Mouse (Mus musculus): ENCODE results near the gene Gm20425. TPM values are rescaled to one million over a fixed set of nuclear protein-coding genes. Genes with fewer than 3 reads are reported as not detected.

The Gm20425 gene
- polyA plus RNA-seq, 1 experiment from 2014 or later = 1.6 TPM

DNA sequence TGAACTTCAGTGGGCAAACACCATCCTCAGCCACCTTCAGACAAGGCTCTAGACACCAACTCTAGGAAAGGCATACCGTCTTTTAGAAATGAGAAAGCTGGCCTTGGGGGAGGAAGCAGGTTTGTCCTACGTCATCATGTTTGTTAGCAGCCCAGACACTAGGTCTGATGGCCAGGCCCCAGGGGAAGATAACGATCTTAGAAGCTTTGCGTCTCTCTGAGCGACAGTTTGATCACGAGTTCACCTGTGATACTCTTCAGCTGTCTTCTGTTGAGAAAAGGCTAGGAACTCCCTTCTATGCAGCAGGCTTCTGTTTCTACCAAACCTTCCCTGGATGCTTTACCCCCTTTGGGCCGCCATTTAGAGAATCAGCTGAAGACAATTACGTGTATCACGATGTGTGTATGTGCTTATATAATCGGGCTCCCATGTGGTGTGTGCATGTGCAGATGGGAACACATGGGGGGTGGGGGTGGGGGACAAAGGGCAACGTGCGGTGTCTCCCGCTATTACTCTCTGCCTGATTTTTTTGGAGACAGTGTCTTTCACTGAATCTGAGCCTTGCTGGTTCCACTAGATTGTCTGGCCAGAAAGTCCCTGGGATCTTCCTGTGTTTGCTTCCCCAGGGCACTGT, 1.6 kb downstream of the Gm20425 start:
- no peaks in the 10 kb centered on the region for H3K9me3 ChIP-seq (ENCODE audit: control insufficient read depth, low read length)
- ATAC-seq (ENCODE audit: low FRiP score) (no peak), DNase-seq (ENCODE audit: low spot score) (no peak)
- H3K27me3 ChIP-seq (ENCODE audit: control insufficient read depth, insufficient read depth, low read length) = no peaks in the 10 kb centered on the region
- no peak overlapping the region for H3K4me2 ChIP-seq (replicated peaks; ENCODE audit: low read depth, low read length)
- WGBS = 86% methylated on average over 13 of the region's 13 CpGs
- no peak overlapping the region for H3K4me3 ChIP-seq (ENCODE audit: low read depth, low read length)
- H3K9ac ChIP-seq (ENCODE audit: low read depth, low read length) = no peak overlapping the region
- no peaks in the 10 kb centered on the region for H3K36me3 ChIP-seq (ENCODE audit: control insufficient read depth, insufficient read depth, low read length)
- H3K27ac ChIP-seq (ENCODE audit: low read depth, low read length) = no peak overlapping the region
- H3K4me1 ChIP-seq (replicated peaks; ENCODE audit: control insufficient read depth, insufficient read depth, low read length) = no peaks in the 10 kb centered on the region

DNA sequence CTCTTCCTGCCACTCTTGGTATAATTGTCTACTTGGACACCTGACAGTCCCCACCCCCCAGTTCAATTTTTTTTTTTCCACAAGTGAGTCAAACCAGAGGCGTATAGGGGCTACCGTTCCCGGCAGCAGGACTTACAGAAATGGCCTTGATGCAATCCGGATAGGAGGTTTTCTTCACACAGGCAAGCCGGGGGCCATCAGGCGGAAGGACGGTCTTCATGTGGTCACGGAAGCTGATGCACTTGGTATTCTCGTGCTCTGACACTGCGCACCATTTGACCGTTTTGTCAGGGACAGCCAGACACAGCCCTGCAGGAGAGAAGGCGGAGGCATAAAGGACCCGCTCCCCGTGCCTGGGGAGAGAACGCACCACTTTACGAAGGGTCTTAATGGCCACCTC, 2.3 kb downstream of the Gm20425 start:
- Histone ChIP-seq H3K9me3 (ENCODE audit: control insufficient read depth, low read length) (no peaks in the 10 kb centered on the region), H3K27me3 (ENCODE audit: control insufficient read depth, insufficient read depth, low read length) (no peaks in the 10 kb centered on the region), H3K36me3 (ENCODE audit: control insufficient read depth, insufficient read depth, low read length) (no peaks in the 10 kb centered on the region), H3K4me2 (replicated peaks; ENCODE audit: low read depth, low read length) (no peak overlapping the region), H3K4me3 (ENCODE audit: low read depth, low read length) (no peak overlapping the region), H3K9ac (ENCODE audit: low read depth, low read length) (no peak overlapping the region), H3K27ac (ENCODE audit: low read depth, low read length) (no peak overlapping the region), H3K4me1 (replicated peaks; ENCODE audit: control insufficient read depth, insufficient read depth, low read length) (no peaks in the 10 kb centered on the region)
- WGBS = 92% methylated on average over 16 of the region's 16 CpGs
- no peak for ATAC-seq (ENCODE audit: low FRiP score)
- DNase-seq (ENCODE audit: low spot score) = no peak

DNA sequence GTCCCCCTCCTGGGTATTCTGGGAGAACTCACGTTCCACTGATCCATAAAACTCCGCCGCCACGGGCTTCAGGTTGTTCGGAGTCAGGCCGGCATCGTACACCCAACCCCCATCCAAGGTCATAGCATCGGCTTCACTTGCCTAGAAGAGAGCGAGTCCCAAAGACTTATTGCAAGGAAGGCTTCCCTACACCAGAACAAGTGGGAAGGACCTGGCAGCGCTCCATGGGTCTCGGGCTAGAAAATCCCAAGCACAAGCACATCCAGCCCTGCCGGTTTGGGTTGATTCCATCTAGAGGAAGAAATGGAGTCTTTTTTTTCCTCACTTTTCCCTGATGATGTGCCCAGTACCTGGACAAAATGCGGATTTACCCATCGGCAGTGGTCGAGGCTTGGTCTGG, 3.3 kb downstream of the Gm20425 start:
- H3K9me3 ChIP-seq (ENCODE audit: control insufficient read depth, low read length) = no peaks in the 10 kb centered on the region
- no peak overlapping the region for H3K4me3 ChIP-seq (ENCODE audit: low read depth, low read length)
- no peaks in the 10 kb centered on the region for H3K36me3 ChIP-seq (ENCODE audit: control insufficient read depth, insufficient read depth, low read length)
- H3K27me3 ChIP-seq (ENCODE audit: control insufficient read depth, insufficient read depth, low read length) = no peaks in the 10 kb centered on the region
- DNase-seq (ENCODE audit: low spot score) = no peak
- H3K4me1 ChIP-seq (replicated peaks; ENCODE audit: control insufficient read depth, insufficient read depth, low read length) = no peaks in the 10 kb centered on the region
- no peak overlapping the region for H3K9ac ChIP-seq (ENCODE audit: low read depth, low read length)
- H3K27ac ChIP-seq (ENCODE audit: low read depth, low read length) = no peak overlapping the region
- ATAC-seq (ENCODE audit: low FRiP score) = no peak
- WGBS = 95% methylated on average over 15 of the region's 15 CpGs
- H3K4me2 ChIP-seq (replicated peaks; ENCODE audit: low read depth, low read length) = no peak overlapping the region

GRCm38 (mm10) chr9:103225464-103225863, 4.6 kb downstream of the Gm20425 start:
- Histone ChIP-seq H3K4me2 (replicated peaks; ENCODE audit: low read depth, low read length) (no peak overlapping the region), H3K27ac (ENCODE audit: low read depth, low read length) (no peak overlapping the region), H3K9me3 (ENCODE audit: control insufficient read depth, low read length) (no peaks in the 10 kb centered on the region), H3K4me1 (replicated peaks; ENCODE audit: control insufficient read depth, insufficient read depth, low read length) (no peaks in the 10 kb centered on the region), H3K27me3 (ENCODE audit: control insufficient read depth, insufficient read depth, low read length) (no peaks in the 10 kb centered on the region), H3K4me3 (ENCODE audit: low read depth, low read length) (no peak overlapping the region), H3K36me3 (ENCODE audit: control insufficient read depth, insufficient read depth, low read length) (no peaks in the 10 kb centered on the region), H3K9ac (ENCODE audit: low read depth, low read length) (no peak overlapping the region)
- 69% methylated on average over 3 of the region's 3 CpGs for whole genome bisulfite sequencing
- no peak for ATAC-seq (ENCODE audit: low FRiP score)
- DNase-seq (ENCODE audit: low spot score) = no peak

DNA sequence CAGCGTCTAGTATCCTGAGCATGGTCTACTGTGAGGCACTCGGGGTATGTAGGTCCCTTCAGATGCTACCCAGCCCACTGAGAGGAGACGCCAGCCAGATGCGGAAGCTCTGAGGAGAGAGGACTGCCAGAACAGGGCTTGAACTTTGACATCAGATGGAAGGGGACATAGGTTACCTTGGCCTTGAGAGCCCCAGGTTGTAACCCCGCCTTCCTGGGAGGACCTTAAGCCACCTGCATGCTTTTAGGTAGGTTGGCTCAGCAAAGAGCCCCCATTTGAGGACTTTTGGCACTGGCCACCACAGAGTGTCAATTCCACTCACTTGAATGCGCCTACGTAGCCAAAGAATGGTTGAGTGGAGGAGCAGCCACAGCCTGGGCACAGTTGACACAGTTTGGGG, 5.4 kb downstream of the Gm20425 start:
- no peak overlapping the region for H3K27ac ChIP-seq (ENCODE audit: low read depth, low read length)
- H3K9me3 ChIP-seq (ENCODE audit: control insufficient read depth, low read length) = no peaks in the 10 kb centered on the region
- no peak overlapping the region for H3K9ac ChIP-seq (ENCODE audit: low read depth, low read length)
- H3K4me3 ChIP-seq (ENCODE audit: low read depth, low read length) = no peak overlapping the region
- DNase-seq (ENCODE audit: low spot score) (no peak), ATAC-seq (ENCODE audit: low FRiP score) (no peak)
- 92% methylated on average over 7 of the region's 7 CpGs for WGBS
- no peaks in the 10 kb centered on the region for H3K4me1 ChIP-seq (replicated peaks; ENCODE audit: control insufficient read depth, insufficient read depth, low read length)
- H3K27me3 ChIP-seq (ENCODE audit: control insufficient read depth, insufficient read depth, low read length) = no peaks in the 10 kb centered on the region
- H3K4me2 ChIP-seq (replicated peaks; ENCODE audit: low read depth, low read length) = no peak overlapping the region
- H3K36me3 ChIP-seq (ENCODE audit: control insufficient read depth, insufficient read depth, low read length) = no peaks in the 10 kb centered on the region

DNA sequence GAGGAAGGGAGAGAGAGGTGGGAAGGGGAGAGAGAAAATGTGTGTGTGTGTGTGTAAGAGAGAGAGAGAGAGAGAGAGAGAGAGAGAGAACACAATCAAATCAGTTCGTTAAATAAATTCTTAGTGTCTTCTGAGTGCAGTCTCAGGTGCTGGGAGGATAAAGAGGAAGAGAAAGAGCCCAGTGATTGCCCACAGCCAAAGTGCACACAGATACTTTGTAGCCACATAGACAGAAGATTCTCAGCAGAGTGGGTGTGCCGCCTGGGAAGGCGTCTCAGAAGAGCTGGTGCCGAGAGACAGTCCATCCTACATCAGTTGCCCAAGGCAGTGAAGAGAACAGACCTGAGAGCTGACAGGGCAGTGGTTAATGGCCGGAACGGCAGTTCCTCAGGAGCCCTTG, 15.8 kb downstream of the Gm20425 start:
- Histone ChIP-seq H3K27ac (ENCODE audit: low read depth, low read length) (no peak overlapping the region), H3K27me3 (ENCODE audit: control insufficient read depth, insufficient read depth, low read length) (no peaks in the 10 kb centered on the region), H3K9me3 (ENCODE audit: control insufficient read depth, low read length) (no peaks in the 10 kb centered on the region), H3K9ac (ENCODE audit: low read depth, low read length) (no peak overlapping the region), H3K4me1 (replicated peaks; ENCODE audit: control insufficient read depth, insufficient read depth, low read length) (no peaks in the 10 kb centered on the region), H3K36me3 (ENCODE audit: control insufficient read depth, insufficient read depth, low read length) (no peaks in the 10 kb centered on the region), H3K4me2 (replicated peaks; ENCODE audit: low read depth, low read length) (no peak overlapping the region), H3K4me3 (ENCODE audit: low read depth, low read length) (no peak overlapping the region)
- ATAC-seq (ENCODE audit: low FRiP score) (no peak), DNase-seq (ENCODE audit: low spot score) (no peak)
- 86% methylated on average over 6 of the region's 6 CpGs for WGBS

- H3K9ac ChIP-seq (ENCODE audit: low read depth, low read length) = no peak overlapping the region
- H3K27me3 ChIP-seq (ENCODE audit: control insufficient read depth, insufficient read depth, low read length) = no peaks in the 10 kb centered on the region
- DNase-seq (ENCODE audit: low spot score) (no peak), ATAC-seq (ENCODE audit: low FRiP score) (no peak)
- H3K4me2 ChIP-seq (replicated peaks; ENCODE audit: low read depth, low read length) = no peak overlapping the region
- H3K36me3 ChIP-seq (ENCODE audit: control insufficient read depth, insufficient read depth, low read length) = no peaks in the 10 kb centered on the region
- H3K4me3 ChIP-seq (ENCODE audit: low read depth, low read length) = no peak overlapping the region
- 77% methylated on average over 2 of the region's 2 CpGs for WGBS
- no peaks in the 10 kb centered on the region for H3K4me1 ChIP-seq (replicated peaks; ENCODE audit: control insufficient read depth, insufficient read depth, low read length)
- no peak overlapping the region for H3K27ac ChIP-seq (ENCODE audit: low read depth, low read length)
- no peaks in the 10 kb centered on the region for H3K9me3 ChIP-seq (ENCODE audit: control insufficient read depth, low read length)
These were observed 16.5 kb downstream of the Gm20425 start for GRCm38 (mm10) chr9:103213631-103214030.

DNA sequence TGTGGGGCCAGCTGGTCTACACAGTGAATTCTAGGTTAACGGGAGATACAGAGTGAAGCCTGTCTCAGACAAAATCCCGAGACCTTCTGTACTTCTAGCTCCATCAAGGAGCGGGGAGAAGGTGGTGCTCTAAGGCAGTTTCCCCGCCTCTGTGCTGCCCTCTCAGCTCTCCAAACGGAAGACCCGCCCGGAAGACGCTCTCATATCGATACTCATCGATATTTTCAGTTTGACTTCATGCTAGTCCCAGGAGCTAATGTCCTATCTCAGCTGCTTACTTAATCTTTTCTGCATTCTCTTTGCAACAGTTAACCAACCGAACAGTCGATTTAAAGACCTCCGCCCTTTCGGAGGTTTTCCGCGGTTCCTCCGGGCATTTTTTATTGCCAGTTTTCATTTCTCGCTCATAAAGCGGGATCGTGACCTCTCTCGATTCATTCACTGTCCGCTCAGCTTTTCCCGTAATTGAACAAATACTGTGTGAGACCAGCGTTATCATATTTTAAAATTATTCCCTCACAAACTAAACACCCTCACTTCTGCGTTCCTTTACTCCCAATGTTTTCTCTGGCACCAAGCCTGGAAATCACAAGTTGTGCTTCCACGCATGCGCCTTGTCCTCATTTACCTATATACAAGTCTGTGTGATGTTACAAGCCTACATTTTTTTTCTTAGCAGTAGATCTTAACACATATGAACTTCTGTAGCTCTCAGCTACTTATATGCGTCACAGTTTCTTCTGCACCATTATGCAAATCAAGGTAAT, 17.3 kb downstream of the Gm20425 start:
- no peak overlapping the region for H3K4me3 ChIP-seq (ENCODE audit: low read depth, low read length)
- DNase-seq (ENCODE audit: low spot score) = no peak
- H3K4me2 ChIP-seq (replicated peaks; ENCODE audit: low read depth, low read length) = no peak overlapping the region
- no peak for ATAC-seq (ENCODE audit: low FRiP score)
- no peaks in the 10 kb centered on the region for H3K4me1 ChIP-seq (replicated peaks; ENCODE audit: control insufficient read depth, insufficient read depth, low read length)
- H3K27ac ChIP-seq (ENCODE audit: low read depth, low read length) = no peak overlapping the region
- H3K27me3 ChIP-seq (ENCODE audit: control insufficient read depth, insufficient read depth, low read length) = no peaks in the 10 kb centered on the region
- H3K9me3 ChIP-seq (ENCODE audit: control insufficient read depth, low read length) = no peaks in the 10 kb centered on the region
- WGBS = 82% methylated on average over 28 of the region's 28 CpGs
- H3K36me3 ChIP-seq (ENCODE audit: control insufficient read depth, insufficient read depth, low read length) = no peaks in the 10 kb centered on the region
- no peak overlapping the region for H3K9ac ChIP-seq (ENCODE audit: low read depth, low read length)

GRCm38 (mm10) chr9:103208802-103209423, 21.2 kb downstream of the Gm20425 start:
- Histone ChIP-seq H3K4me2 (replicated peaks; ENCODE audit: low read depth, low read length) (no peak overlapping the region), H3K4me3 (ENCODE audit: low read depth, low read length) (no peak overlapping the region), H3K9ac (ENCODE audit: low read depth, low read length) (no peak overlapping the region), H3K4me1 (replicated peaks; ENCODE audit: control insufficient read depth, insufficient read depth, low read length) (no peaks in the 10 kb centered on the region), H3K36me3 (ENCODE audit: control insufficient read depth, insufficient read depth, low read length) (no peaks in the 10 kb centered on the region), H3K9me3 (ENCODE audit: control insufficient read depth, low read length) (no peaks in the 10 kb centered on the region), H3K27ac (ENCODE audit: low read depth, low read length) (no peak overlapping the region), H3K27me3 (ENCODE audit: control insufficient read depth, insufficient read depth, low read length) (no peaks in the 10 kb centered on the region)
- DNase-seq (ENCODE audit: low spot score) (no peak), ATAC-seq (ENCODE audit: low FRiP score) (peak; percentile 54; the same call in 1 of the 2 replicates)
- WGBS = 59% methylated on average over 6 of the region's 6 CpGs
